Mouse (Mus musculus): Measurements from ENCODE around the gene Cbx1.

DNA sequence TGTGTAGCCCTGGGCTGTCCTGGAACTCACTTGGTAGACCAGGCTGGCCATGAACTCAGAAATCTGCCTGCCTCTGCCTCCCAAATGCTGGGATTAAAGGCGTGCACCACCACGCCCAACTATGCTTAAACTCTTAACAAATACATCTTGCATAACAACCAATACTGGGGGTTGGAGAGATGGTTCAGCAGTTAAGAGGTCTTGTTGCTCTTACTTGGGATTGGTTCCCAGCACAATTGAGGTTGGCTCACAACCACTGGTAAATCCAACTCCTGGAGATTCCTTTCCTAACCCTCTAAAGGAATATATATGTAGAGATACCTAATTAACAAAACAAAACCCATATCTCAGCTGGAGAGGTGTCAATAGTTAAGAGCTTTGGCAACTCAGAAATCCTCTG is 7.2 kb downstream of the Cbx1 start:
- TF ChIP-seq POLR2A (IDR thresholded peaks at IDR 0.05; ENCODE audit: insufficient read depth, low read depth, low read length), result no peak
- no peak for TF ChIP-seq CTCF (IDR thresholded peaks at IDR 0.05; ENCODE audit: insufficient read depth, low read depth, low read length)
